Mouse (Mus musculus) stomach, postnatal 0 days (tissue): ENCODE measurements at regions not wholly inside any gene's neighbourhood (a gene's known extent, or its start where the extent isn't known, plus 50 kb on each side); places are given as distances from the start of the nearest gene placed in this dataset.

Experiments used
- ATAC-seq: fragments of 200-750 bp; cut with Nextera tagmentation; 2 replicates; pipeline ENCODE4 v1.8.0; 2017; ENCODE audit not compliant: low FRiP score, low TSS enrichment
- DNase-seq: peaks from one replicate; pipeline ENCODE4 v3.0.0-alpha.2; 2016; ENCODE audit warnings: low spot score
- H3K27ac ChIP-seq: fragments of 300-500 bp; sonication (generic); replicated peaks from 2 replicates; pipeline ENCODE4 v1.5.1; 2014; ENCODE audit warnings: mild to moderate bottlenecking, control low read depth
- H3K27me3 ChIP-seq: fragments of 300-500 bp; sonication (generic); 2 replicates; pipeline ENCODE4 v1.6.1; 2014; ENCODE audit warnings: low read length; ENCODE audit not compliant: control insufficient read depth, insufficient read depth
- H3K36me3 ChIP-seq: fragments of 300-500 bp; sonication (generic); 2 replicates; pipeline ENCODE4 v1.6.1; 2014; ENCODE audit warnings: low read length, mixed read lengths; ENCODE audit not compliant: control insufficient read depth, insufficient read depth
- H3K4me1 ChIP-seq: fragments of 300-500 bp; sonication (generic); replicated peaks from 2 replicates; pipeline ENCODE4 v1.6.1; 2014; ENCODE audit warnings: antibody characterized with exemption; ENCODE audit not compliant: control insufficient read depth, insufficient read depth
- H3K4me2 ChIP-seq: fragments of 300-500 bp; sonication (generic); replicated peaks from 2 replicates; pipeline ENCODE4 v1.6.1; 2014; ENCODE audit warnings: low read depth, mild to moderate bottlenecking, control low read depth, moderate library complexity
- H3K4me3 ChIP-seq: fragments of 300-500 bp; sonication (generic); 2 replicates; pipeline ENCODE4 v1.5.1; 2014; ENCODE audit warnings: low read depth, low read length, control low read depth
- H3K9ac ChIP-seq: fragments of 300-500 bp; sonication (generic); 2 replicates; pipeline ENCODE4 v1.6.1; 2014; ENCODE audit warnings: mild to moderate bottlenecking, low read length, control low read depth, mixed read lengths
- H3K9me3 ChIP-seq: fragments of 300-500 bp; sonication (generic); 2 replicates; pipeline ENCODE4 v1.6.1; 2016; ENCODE audit warnings: low read length; ENCODE audit not compliant: control insufficient read depth
- CTCF ChIP-seq: IDR thresholded peaks from 2 replicates; pipeline ENCODE4 v1.5.1; 2016; ENCODE audit warnings: antibody characterized with exemption, low read depth, mild to moderate bottlenecking, moderate library complexity
- EP300 ChIP-seq: optimal IDR thresholded peaks from 2 replicates; pipeline ENCODE3; 2016; ENCODE audit warnings: antibody characterized with exemption
- WGBS: fragments of 180-500 bp; shearing (Covaris S2); extraction: QIAGEN DNeasy Blood & Tissue Kit; methylation state at CpG from one replicate; pipeline ENCODE4 v1.1.7; 2014; 5-methylcytosine and 5-hydroxymethylcytosine counted together

GRCm38 (mm10) chr15:87089827-87090226 lies 454.3 kb upstream of the Fam19a5 start:
- H3K27me3 ChIP-seq: no peaks in the 10 kb centered on the region
- H3K9ac ChIP-seq: no peak overlapping the region
- H3K36me3 ChIP-seq: no peaks in the 10 kb centered on the region
- no peak for TF ChIP-seq EP300
- TF ChIP-seq CTCF: no peak
- no peaks in the 10 kb centered on the region for H3K9me3 ChIP-seq
- H3K4me2 ChIP-seq: no peak overlapping the region
- no peaks in the 10 kb centered on the region for H3K4me1 ChIP-seq
- 71% methylated on average over 5 of the region's 5 CpGs for WGBS
- H3K27ac ChIP-seq: no peak overlapping the region
- ATAC-seq (no peak), DNase-seq (no peak)
- H3K4me3 ChIP-seq: no peak overlapping the region

DNA sequence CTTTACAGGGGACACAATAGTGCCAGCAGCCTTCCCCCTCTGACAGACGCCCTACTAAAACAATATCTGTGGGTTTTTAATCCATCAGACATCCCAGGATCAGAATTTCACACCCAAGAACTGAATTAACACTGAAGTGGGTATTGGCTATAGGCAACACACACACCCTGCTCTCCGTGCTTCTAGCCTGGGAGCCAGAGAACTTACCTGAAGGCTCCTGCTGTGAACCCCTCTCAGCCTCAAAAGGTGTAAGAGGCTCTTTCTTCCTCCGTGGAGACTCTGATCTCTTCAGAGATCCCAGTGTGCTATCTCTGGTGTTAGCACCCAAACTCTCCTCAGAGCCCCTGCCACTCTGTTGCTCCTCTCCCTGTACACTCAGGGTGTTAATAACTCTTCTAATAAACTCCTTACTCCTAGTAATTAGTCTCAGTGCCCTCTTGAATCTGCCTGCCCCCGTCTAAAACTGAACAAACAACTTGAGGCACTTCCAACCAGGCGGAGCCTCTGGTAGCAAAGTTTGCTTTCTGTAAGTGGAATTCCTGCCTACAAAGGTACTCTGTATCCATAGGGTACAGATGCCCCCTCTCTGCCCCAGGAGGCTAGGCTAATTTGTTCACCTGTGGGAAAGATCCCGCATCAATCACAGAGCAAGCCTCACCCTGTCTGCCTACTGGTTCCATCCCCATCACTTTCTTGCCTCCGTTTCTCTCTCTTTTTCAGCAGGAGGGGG lies 452.9 kb upstream of the Fam19a5 start:
- Histone ChIP-seq H3K4me2 (no peak overlapping the region), H3K9me3 (no peaks in the 10 kb centered on the region), H3K4me1 (no peaks in the 10 kb centered on the region), H3K36me3 (no peaks in the 10 kb centered on the region), H3K9ac (no peak overlapping the region), H3K27me3 (no peaks in the 10 kb centered on the region), H3K4me3 (no peak overlapping the region), H3K27ac (no peak overlapping the region)
- TF ChIP-seq EP300 (no peak), CTCF (no peak)
- ATAC-seq (no peak), DNase-seq (no peak)
- 38% methylated on average over 7 of the region's 7 CpGs for WGBS

- 79% methylated on average over 4 of the region's 4 CpGs for WGBS
- H3K27me3 ChIP-seq: no peaks in the 10 kb centered on the region
- ATAC-seq: no peak
These were observed 446.9 kb upstream of the Fam19a5 start for GRCm38 (mm10) chr15:87097206-87097605.

GRCm38 (mm10) chr15:87101146-87101545 lies 443.0 kb upstream of the Fam19a5 start:
- no peak overlapping the region for H3K4me2 ChIP-seq
- H3K4me3 ChIP-seq: no peak overlapping the region
- no peak overlapping the region for H3K9ac ChIP-seq
- WGBS: 85% methylated on average over 4 of the region's 4 CpGs
- no peaks in the 10 kb centered on the region for H3K36me3 ChIP-seq
- no peaks in the 10 kb centered on the region for H3K27me3 ChIP-seq
- DNase-seq: no peak
- TF ChIP-seq CTCF: no peak
- no peak for TF ChIP-seq EP300
- 0 out of 2 replicates have a peak, but pooled peaks cover 2% of the 10 kb centered on the region for H3K9me3 ChIP-seq
- ATAC-seq: no peak
- H3K4me1 ChIP-seq: no peaks in the 10 kb centered on the region
- no peak overlapping the region for H3K27ac ChIP-seq

More at GRCm38 (mm10) chr15:87097206-87097605, 446.9 kb upstream of the Fam19a5 start:
- Histone ChIP-seq H3K27ac (no peak overlapping the region), H3K4me3 (no peak overlapping the region), H3K9ac (no peak overlapping the region), H3K4me1 (no peaks in the 10 kb centered on the region), H3K36me3 (no peaks in the 10 kb centered on the region), H3K9me3 (no peaks in the 10 kb centered on the region), H3K4me2 (no peak overlapping the region)
- TF ChIP-seq CTCF: no peak
- TF ChIP-seq EP300: no peak
- no peak for DNase-seq

- DNase-seq (no peak), ATAC-seq (no peak)
- Histone ChIP-seq H3K4me2 (no peak overlapping the region), H3K27ac (no peak overlapping the region), H3K4me3 (no peak overlapping the region), H3K4me1 (no peaks in the 10 kb centered on the region), H3K27me3 (no peaks in the 10 kb centered on the region), H3K36me3 (no peaks in the 10 kb centered on the region), H3K9me3 (0 out of 2 replicates have a peak, but pooled peaks cover 2% of the 10 kb centered on the region), H3K9ac (no peak overlapping the region)
- 88% methylated on average over 4 of the region's 4 CpGs for WGBS
- TF ChIP-seq CTCF (no peak), EP300 (no peak)
These were observed 441.9 kb upstream of the Fam19a5 start for GRCm38 (mm10) chr15:87102211-87102610.

GRCm38 (mm10) chr15:87105951-87106350 lies 438.1 kb upstream of the Fam19a5 start:
- Histone ChIP-seq H3K9ac (no peak overlapping the region), H3K36me3 (no peaks in the 10 kb centered on the region), H3K27me3 (no peaks in the 10 kb centered on the region), H3K4me1 (no peaks in the 10 kb centered on the region), H3K27ac (no peak overlapping the region), H3K9me3 (0 out of 2 replicates have a peak, but pooled peaks cover 2% of the 10 kb centered on the region), H3K4me2 (no peak overlapping the region), H3K4me3 (no peak overlapping the region)
- ATAC-seq (no peak), DNase-seq (no peak)
- 82% methylated on average over 8 of the region's 8 CpGs for WGBS
- TF ChIP-seq EP300 (no peak), CTCF (no peak)
